Mouse (Mus musculus): ENCODE data around the gene Gm10309. TPM values are rescaled to one million over a fixed set of nuclear protein-coding genes. Genes with fewer than 3 reads are reported as not detected.

The Gm10309 gene
- 0.18 and 0.28 TPM in 2 replicates for polyA plus RNA-seq (2014; fragmentation: Nextera tagmentation; extraction: Ambion mirVana)

GRCm38 (mm10) chr17:86505183-86505631 lies at the start of gene Gm10309:
Gm10309 (minus strand) TSS chr17:86505232.
- no peak within 1 kb of the TSS for H3K4me2 ChIP-seq (ENCODE audit: low read depth, severe bottlenecking)
- no peaks in the 10 kb centered on the region for H3K9me3 ChIP-seq (ENCODE audit: control insufficient read depth, low read length)
- 92% methylated on average over 8 of the region's 8 CpGs for WGBS
- no peaks in the 10 kb centered on the region for H3K4me1 ChIP-seq (ENCODE audit: control insufficient read depth, insufficient read depth, low read length)
- H3K4me3 ChIP-seq (ENCODE audit: low read depth, low read length), result no peak within 1 kb of the TSS
- no peak within 1 kb of the TSS for H3K9ac ChIP-seq (ENCODE audit: low read length)
- no peak for DNase-seq (ENCODE audit: low spot score)
- no peak for ATAC-seq (ENCODE audit: insufficient number of reproducible peaks, low FRiP score, low TSS enrichment, low read depth)
- H3K36me3 ChIP-seq (ENCODE audit: control insufficient read depth, insufficient read depth, low read length), result no peaks in the 10 kb centered on the region
- no peaks in the 10 kb centered on the region for H3K27me3 ChIP-seq (ENCODE audit: control insufficient read depth, insufficient read depth, low read length)
- H3K27ac ChIP-seq (replicated peaks; ENCODE audit: low read depth, low read length), result no peak within 1 kb of the TSS

GRCm38 (mm10) chr17:86551995-86552394 lies 47.0 kb upstream of the Gm10309 start:
- Histone ChIP-seq H3K4me2 (ENCODE audit: low read depth, severe bottlenecking) (no peak overlapping the region), H3K9ac (ENCODE audit: low read length) (no peak overlapping the region), H3K36me3 (ENCODE audit: control insufficient read depth, insufficient read depth, low read length) (no peaks in the 10 kb centered on the region), H3K27me3 (ENCODE audit: control insufficient read depth, insufficient read depth, low read length) (no peaks in the 10 kb centered on the region), H3K4me3 (ENCODE audit: low read depth, low read length) (no peak overlapping the region), H3K9me3 (ENCODE audit: control insufficient read depth, low read length) (no peaks in the 10 kb centered on the region), H3K4me1 (ENCODE audit: control insufficient read depth, insufficient read depth, low read length) (no peaks in the 10 kb centered on the region), H3K27ac (replicated peaks; ENCODE audit: low read depth, low read length) (no peak overlapping the region)
- DNase-seq (ENCODE audit: low spot score) (no peak), ATAC-seq (ENCODE audit: insufficient number of reproducible peaks, low FRiP score, low TSS enrichment, low read depth) (no peak)
- WGBS, result 88% methylated on average over 6 of the region's 6 CpGs

DNA sequence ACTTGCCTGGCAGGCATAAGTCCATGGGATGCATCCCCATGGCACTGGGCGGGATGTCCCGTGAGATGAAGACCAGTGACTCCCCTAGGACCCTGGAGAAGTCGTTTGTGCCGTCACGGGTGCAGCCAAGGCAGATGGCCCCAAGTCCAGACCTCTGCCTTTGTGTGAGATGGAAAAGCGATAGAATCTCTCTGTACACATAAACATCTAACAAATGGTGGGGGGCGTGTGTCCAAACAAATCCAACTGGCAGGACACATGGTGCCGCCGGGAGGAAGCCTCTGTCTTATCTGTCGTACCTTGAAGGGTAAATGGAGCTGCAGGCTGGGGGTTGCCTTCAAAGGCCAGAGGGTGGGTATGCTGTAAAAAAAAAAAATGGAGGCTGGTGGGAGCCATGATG lies 46.5 kb upstream of the Gm10309 start:
- H3K4me1 ChIP-seq (ENCODE audit: control insufficient read depth, insufficient read depth, low read length), result no peaks in the 10 kb centered on the region
- H3K9ac ChIP-seq (ENCODE audit: low read length), result no peak overlapping the region
- no peaks in the 10 kb centered on the region for H3K9me3 ChIP-seq (ENCODE audit: control insufficient read depth, low read length)
- ATAC-seq (ENCODE audit: insufficient number of reproducible peaks, low FRiP score, low TSS enrichment, low read depth), result no peak
- no peaks in the 10 kb centered on the region for H3K36me3 ChIP-seq (ENCODE audit: control insufficient read depth, insufficient read depth, low read length)
- H3K4me2 ChIP-seq (ENCODE audit: low read depth, severe bottlenecking), result no peak overlapping the region
- H3K4me3 ChIP-seq (ENCODE audit: low read depth, low read length), result no peak overlapping the region
- no peak for DNase-seq (ENCODE audit: low spot score)
- no peak overlapping the region for H3K27ac ChIP-seq (replicated peaks; ENCODE audit: low read depth, low read length)
- H3K27me3 ChIP-seq (ENCODE audit: control insufficient read depth, insufficient read depth, low read length), result no peaks in the 10 kb centered on the region
- WGBS, result 85% methylated on average over 10 of the region's 10 CpGs

GRCm38 (mm10) chr17:86549128-86549527 lies 44.1 kb upstream of the Gm10309 start:
- H3K9me3 ChIP-seq (ENCODE audit: control insufficient read depth, low read length), result no peaks in the 10 kb centered on the region
- H3K4me1 ChIP-seq (ENCODE audit: control insufficient read depth, insufficient read depth, low read length), result no peaks in the 10 kb centered on the region
- no peak overlapping the region for H3K27ac ChIP-seq (replicated peaks; ENCODE audit: low read depth, low read length)
- no peaks in the 10 kb centered on the region for H3K36me3 ChIP-seq (ENCODE audit: control insufficient read depth, insufficient read depth, low read length)
- ATAC-seq (ENCODE audit: insufficient number of reproducible peaks, low FRiP score, low TSS enrichment, low read depth) (no peak), DNase-seq (ENCODE audit: low spot score) (no peak)
- H3K4me2 ChIP-seq (ENCODE audit: low read depth, severe bottlenecking), result no peak overlapping the region
- WGBS, result 92% methylated on average over 10 of the region's 10 CpGs
- H3K27me3 ChIP-seq (ENCODE audit: control insufficient read depth, insufficient read depth, low read length), result no peaks in the 10 kb centered on the region
- no peak overlapping the region for H3K4me3 ChIP-seq (ENCODE audit: low read depth, low read length)
- no peak overlapping the region for H3K9ac ChIP-seq (ENCODE audit: low read length)

DNA sequence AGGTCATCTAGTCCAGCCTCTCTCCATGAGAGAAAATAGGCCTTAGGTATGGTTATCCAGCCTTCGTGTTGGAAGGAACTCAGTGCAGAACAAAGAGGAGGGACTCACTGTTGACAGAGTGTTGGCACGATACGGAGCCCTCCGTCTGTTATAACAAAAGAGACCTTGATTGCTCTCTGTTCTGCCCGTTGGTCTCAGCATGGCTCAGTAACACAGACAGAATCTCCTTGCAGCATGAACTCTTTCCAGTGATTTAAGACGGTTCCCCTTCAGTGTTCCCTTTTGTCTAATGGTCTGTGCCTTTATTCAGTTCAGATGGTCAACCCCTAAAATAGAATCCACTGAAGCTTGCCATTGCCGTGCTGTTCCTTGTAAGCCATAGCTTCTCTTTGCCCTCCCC lies 41.5 kb upstream of the Gm10309 start:
- Histone ChIP-seq H3K27ac (replicated peaks; ENCODE audit: low read depth, low read length) (no peak overlapping the region), H3K4me2 (ENCODE audit: low read depth, severe bottlenecking) (no peak overlapping the region), H3K9me3 (ENCODE audit: control insufficient read depth, low read length) (no peaks in the 10 kb centered on the region), H3K4me3 (ENCODE audit: low read depth, low read length) (no peak overlapping the region), H3K4me1 (ENCODE audit: control insufficient read depth, insufficient read depth, low read length) (no peaks in the 10 kb centered on the region), H3K27me3 (ENCODE audit: control insufficient read depth, insufficient read depth, low read length) (no peaks in the 10 kb centered on the region), H3K36me3 (ENCODE audit: control insufficient read depth, insufficient read depth, low read length) (no peaks in the 10 kb centered on the region), H3K9ac (ENCODE audit: low read length) (no peak overlapping the region)
- DNase-seq (ENCODE audit: low spot score) (no peak), ATAC-seq (ENCODE audit: insufficient number of reproducible peaks, low FRiP score, low TSS enrichment, low read depth) (no peak)
- 91% methylated on average over 7 of the region's 7 CpGs for WGBS

DNA sequence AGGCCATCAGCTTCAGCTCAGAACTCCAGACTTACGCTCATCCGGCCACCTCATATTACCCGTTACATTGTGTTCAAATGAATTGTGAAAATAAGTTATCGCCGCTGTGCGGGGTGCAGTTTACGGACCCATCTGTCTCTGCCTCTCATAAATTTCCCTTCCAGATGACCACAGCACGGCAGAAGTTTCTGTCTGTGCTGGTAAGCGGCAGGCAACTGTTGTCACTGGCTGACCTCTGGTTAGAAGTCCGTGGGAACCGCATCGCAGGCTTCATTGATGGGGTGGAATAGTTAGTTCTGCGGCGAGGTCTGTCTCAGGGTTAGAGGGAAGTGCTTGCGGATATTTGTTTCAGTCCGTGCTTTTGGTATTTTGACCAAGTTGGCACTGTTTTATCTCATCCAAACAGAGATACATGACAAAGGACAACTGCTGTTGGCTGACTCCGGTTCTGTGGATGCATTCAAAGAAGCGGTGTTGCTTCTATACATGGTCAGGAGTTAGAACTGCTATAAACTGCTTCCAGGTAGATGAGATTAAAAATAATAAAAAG lies 34.9 kb upstream of the Gm10309 start:
- 0 out of 2 replicates have a peak, but pooled peaks cover 2% of the 10 kb centered on the region for H3K4me1 ChIP-seq (ENCODE audit: control insufficient read depth, insufficient read depth, low read length)
- H3K9me3 ChIP-seq (ENCODE audit: control insufficient read depth, low read length), result no peaks in the 10 kb centered on the region
- DNase-seq (ENCODE audit: low spot score) (no peak), ATAC-seq (ENCODE audit: insufficient number of reproducible peaks, low FRiP score, low TSS enrichment, low read depth) (no peak)
- no peaks in the 10 kb centered on the region for H3K27me3 ChIP-seq (ENCODE audit: control insufficient read depth, insufficient read depth, low read length)
- H3K4me2 ChIP-seq (ENCODE audit: low read depth, severe bottlenecking), result no peak overlapping the region
- 84% methylated on average over 18 of the region's 18 CpGs for WGBS
- H3K4me3 ChIP-seq (ENCODE audit: low read depth, low read length), result no peak overlapping the region
- H3K27ac ChIP-seq (replicated peaks; ENCODE audit: low read depth, low read length), result no peak overlapping the region
- no peaks in the 10 kb centered on the region for H3K36me3 ChIP-seq (ENCODE audit: control insufficient read depth, insufficient read depth, low read length)
- H3K9ac ChIP-seq (ENCODE audit: low read length), result no peak overlapping the region

GRCm38 (mm10) chr17:86535827-86536656 lies 31.0 kb upstream of the Gm10309 start:
- Histone ChIP-seq H3K4me1 (ENCODE audit: control insufficient read depth, insufficient read depth, low read length) (0 out of 2 replicates have a peak, but pooled peaks cover 3% of the 10 kb centered on the region), H3K36me3 (ENCODE audit: control insufficient read depth, insufficient read depth, low read length) (no peaks in the 10 kb centered on the region), H3K4me2 (ENCODE audit: low read depth, severe bottlenecking) (no peak overlapping the region), H3K4me3 (ENCODE audit: low read depth, low read length) (no peak overlapping the region), H3K9me3 (ENCODE audit: control insufficient read depth, low read length) (no peaks in the 10 kb centered on the region), H3K27me3 (ENCODE audit: control insufficient read depth, insufficient read depth, low read length) (no peaks in the 10 kb centered on the region), H3K27ac (replicated peaks; ENCODE audit: low read depth, low read length) (no peak overlapping the region), H3K9ac (ENCODE audit: low read length) (no peak overlapping the region)
- peak; percentile 50; the same call in 1 of the 2 replicates for ATAC-seq (ENCODE audit: insufficient number of reproducible peaks, low FRiP score, low TSS enrichment, low read depth)
- DNase-seq (ENCODE audit: low spot score), result peak; percentile 81
- 50% methylated on average over 22 of the region's 22 CpGs for WGBS

DNA sequence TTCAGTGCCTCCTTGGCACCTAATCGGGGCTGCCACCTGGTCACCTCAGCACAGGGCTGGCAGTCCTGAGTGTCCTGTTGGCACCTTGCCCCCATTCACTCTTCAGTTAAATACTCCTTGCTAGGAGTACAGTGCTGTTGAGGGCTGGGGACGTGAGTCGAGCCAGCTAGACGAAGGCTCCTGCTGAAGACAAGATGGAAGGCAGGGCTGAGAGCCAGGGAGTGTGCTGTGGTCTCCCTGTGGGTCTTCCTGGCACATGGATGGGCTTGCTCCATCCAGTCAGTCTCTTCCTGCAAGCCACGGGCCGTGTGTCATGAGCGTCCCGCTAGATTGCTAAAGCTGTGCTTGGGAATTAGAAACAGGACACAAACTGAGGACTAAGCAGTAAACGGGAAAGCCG lies 30.1 kb upstream of the Gm10309 start:
- WGBS, result 80% methylated on average over 10 of the region's 10 CpGs
- ATAC-seq (ENCODE audit: insufficient number of reproducible peaks, low FRiP score, low TSS enrichment, low read depth), result no peak

More for the DNA sequence above, 30.1 kb upstream of the Gm10309 start:
- no peak overlapping the region for H3K9ac ChIP-seq (ENCODE audit: low read length)
- DNase-seq (ENCODE audit: low spot score), result no peak
- H3K27ac ChIP-seq (replicated peaks; ENCODE audit: low read depth, low read length), result no peak overlapping the region
- no peaks in the 10 kb centered on the region for H3K9me3 ChIP-seq (ENCODE audit: control insufficient read depth, low read length)
- no peaks in the 10 kb centered on the region for H3K36me3 ChIP-seq (ENCODE audit: control insufficient read depth, insufficient read depth, low read length)
- no peak overlapping the region for H3K4me3 ChIP-seq (ENCODE audit: low read depth, low read length)
- H3K4me2 ChIP-seq (ENCODE audit: low read depth, severe bottlenecking), result no peak overlapping the region
- 0 out of 2 replicates have a peak, but pooled peaks cover 3% of the 10 kb centered on the region for H3K4me1 ChIP-seq (ENCODE audit: control insufficient read depth, insufficient read depth, low read length)
- no peaks in the 10 kb centered on the region for H3K27me3 ChIP-seq (ENCODE audit: control insufficient read depth, insufficient read depth, low read length)

Measured in limb, embryonic 11.5 days (tissue).